Mouse (Mus musculus): ENCODE measurements around the gene Zcchc4. TPM values are rescaled to one million over a fixed set of nuclear protein-coding genes. Genes with fewer than 3 reads are reported as not detected.

The Zcchc4 gene
- polyA plus RNA-seq, 1 experiment from 2014 or later = 3.6 TPM

DNA sequence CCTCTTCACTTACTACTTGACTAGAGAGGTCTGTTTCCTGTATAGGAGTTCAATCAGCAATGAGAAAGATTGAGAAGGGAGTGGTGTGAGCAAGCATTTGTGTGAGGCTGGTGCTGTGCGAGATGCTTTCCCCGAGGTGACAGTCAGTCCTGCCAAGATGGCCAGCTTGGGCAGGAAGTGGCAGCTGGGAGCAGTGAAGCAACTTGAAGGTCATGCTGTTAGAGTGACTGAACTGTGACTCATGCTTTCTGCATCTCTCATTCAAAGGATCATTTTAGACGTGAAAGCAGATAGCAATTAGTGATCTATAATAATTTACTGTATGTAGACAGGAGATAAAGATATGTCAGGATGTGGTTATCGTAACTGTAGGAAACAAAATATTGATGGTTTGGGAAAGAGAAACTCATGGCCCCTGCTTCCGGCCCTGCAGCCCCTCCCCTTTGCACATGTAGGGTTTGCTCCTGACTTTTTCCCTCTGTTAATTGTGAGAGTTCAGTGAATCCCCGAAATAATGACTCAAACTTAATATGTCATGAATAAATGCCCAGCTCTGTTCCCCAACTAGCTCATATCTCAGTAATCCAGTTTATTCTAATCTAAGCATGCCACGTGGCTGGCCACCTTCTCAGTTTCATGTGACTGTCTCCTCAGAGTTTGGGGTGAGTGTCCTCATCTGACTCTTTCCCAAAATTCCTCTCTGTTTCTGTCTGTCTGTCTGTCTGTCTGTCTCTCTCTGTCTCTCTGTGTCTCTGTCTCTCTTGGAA is 11.5 kb downstream of the Zcchc4 start:
- Histone ChIP-seq H3K4me3 (ENCODE audit: low read depth, low read length) (no peak overlapping the region), H3K27ac (ENCODE audit: low read depth) (no peak overlapping the region), H3K4me1 (ENCODE audit: insufficient read depth) (peaks cover 3% of the 10 kb centered on the region), H3K9ac (replicated peaks) (no peak overlapping the region), H3K36me3 (replicated peaks; ENCODE audit: insufficient read depth, low read length) (0 out of 2 replicates have a peak, but pooled peaks cover 2% of the 10 kb centered on the region), H3K9me3 (ENCODE audit: low read length) (no peaks in the 10 kb centered on the region), H3K4me2 (ENCODE audit: low read depth, low read length) (no peak overlapping the region), H3K27me3 (ENCODE audit: insufficient read depth, low read length) (no peaks in the 10 kb centered on the region)
- no peak for ATAC-seq
- TF ChIP-seq CTCF (IDR thresholded peaks at IDR 0.05; ENCODE audit: low read depth) (no peak), EP300 (IDR thresholded peaks at IDR 0.05; ENCODE audit: low read depth) (no peak)
- no peak for DNase-seq
- 49% methylated on average over 7 of the region's 7 CpGs for WGBS (ENCODE audit: insufficient replicate concordance)

- H3K36me3 ChIP-seq (replicated peaks; ENCODE audit: insufficient read depth, low read length) = peaks cover 21% of the 10 kb centered on the region
- H3K4me3 ChIP-seq (ENCODE audit: low read depth, low read length) = no peak overlapping the region
- H3K9ac ChIP-seq (replicated peaks) = no peak overlapping the region
- WGBS (ENCODE audit: insufficient replicate concordance) = 69% methylated on average over 9 of the region's 9 CpGs
- TF ChIP-seq EP300 (IDR thresholded peaks at IDR 0.05; ENCODE audit: low read depth) (no peak), CTCF (IDR thresholded peaks at IDR 0.05; ENCODE audit: low read depth) (no peak)
- DNase-seq = no peak
- no peak for ATAC-seq
- no peaks in the 10 kb centered on the region for H3K27me3 ChIP-seq (ENCODE audit: insufficient read depth, low read length)
- H3K4me2 ChIP-seq (ENCODE audit: low read depth, low read length) = no peak overlapping the region
- no peaks in the 10 kb centered on the region for H3K4me1 ChIP-seq (ENCODE audit: insufficient read depth)
- no peak overlapping the region for H3K27ac ChIP-seq (ENCODE audit: low read depth)
- H3K9me3 ChIP-seq (ENCODE audit: low read length) = no peaks in the 10 kb centered on the region
Observed at GRCm38 (mm10) chr5:52793230-52793629, 18.0 kb downstream of the Zcchc4 start.

- H3K4me2 ChIP-seq (ENCODE audit: low read depth, low read length) = no peak overlapping the region
- WGBS (ENCODE audit: insufficient replicate concordance) = 82% methylated on average over 9 of the region's 9 CpGs
- no peak overlapping the region for H3K9ac ChIP-seq (replicated peaks)
- peaks cover 21% of the 10 kb centered on the region for H3K36me3 ChIP-seq (replicated peaks; ENCODE audit: insufficient read depth, low read length)
- no peak overlapping the region for H3K27ac ChIP-seq (ENCODE audit: low read depth)
- no peak for ATAC-seq
- no peak for DNase-seq
- TF ChIP-seq EP300 (IDR thresholded peaks at IDR 0.05; ENCODE audit: low read depth) = no peak
- no peak for TF ChIP-seq CTCF (IDR thresholded peaks at IDR 0.05; ENCODE audit: low read depth)
- H3K4me1 ChIP-seq (ENCODE audit: insufficient read depth) = no peaks in the 10 kb centered on the region
- no peaks in the 10 kb centered on the region for H3K9me3 ChIP-seq (ENCODE audit: low read length)
- no peak overlapping the region for H3K4me3 ChIP-seq (ENCODE audit: low read depth, low read length)
- H3K27me3 ChIP-seq (ENCODE audit: insufficient read depth, low read length) = no peaks in the 10 kb centered on the region
Observed at GRCm38 (mm10) chr5:52794109-52794508, 18.9 kb downstream of the Zcchc4 start.

GRCm38 (mm10) chr5:52799274-52799985 is 24.2 kb downstream of the Zcchc4 start:
- WGBS (ENCODE audit: insufficient replicate concordance) = 89% methylated on average over 12 of the region's 12 CpGs
- ATAC-seq = no peak
- Histone ChIP-seq H3K4me1 (ENCODE audit: insufficient read depth) (no peaks in the 10 kb centered on the region), H3K27me3 (ENCODE audit: insufficient read depth, low read length) (no peaks in the 10 kb centered on the region), H3K9me3 (ENCODE audit: low read length) (no peaks in the 10 kb centered on the region), H3K4me2 (ENCODE audit: low read depth, low read length) (no peak overlapping the region), H3K9ac (replicated peaks) (no peak overlapping the region), H3K27ac (ENCODE audit: low read depth) (no peak overlapping the region), H3K4me3 (ENCODE audit: low read depth, low read length) (no peak overlapping the region), H3K36me3 (replicated peaks; ENCODE audit: insufficient read depth, low read length) (peaks cover 21% of the 10 kb centered on the region)
- no peak for DNase-seq
- TF ChIP-seq EP300 (IDR thresholded peaks at IDR 0.05; ENCODE audit: low read depth) (no peak), CTCF (IDR thresholded peaks at IDR 0.05; ENCODE audit: low read depth) (no peak)

DNA sequence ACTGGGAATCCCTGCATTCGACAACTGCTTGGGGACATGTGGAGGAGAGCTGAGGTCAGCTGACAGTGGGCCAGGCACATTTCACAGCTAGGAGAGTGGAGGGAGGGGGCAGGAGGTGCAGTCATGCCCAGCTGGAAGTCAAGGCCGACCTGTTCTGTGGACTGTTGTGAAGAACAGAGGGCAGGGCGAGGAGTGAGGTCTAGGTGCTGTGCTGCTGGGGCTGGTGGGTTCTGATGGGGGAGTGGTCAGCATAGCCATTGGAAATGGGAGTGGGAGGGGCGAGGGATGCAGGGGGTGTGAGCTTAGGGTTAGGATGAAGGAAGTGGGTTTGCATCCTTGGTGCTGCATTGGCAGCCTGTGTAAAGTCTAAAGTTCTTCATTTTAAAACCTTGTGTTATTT is 30.6 kb downstream of the Zcchc4 start:
- Histone ChIP-seq H3K27me3 (ENCODE audit: insufficient read depth, low read length) (no peaks in the 10 kb centered on the region), H3K4me3 (ENCODE audit: low read depth, low read length) (no peak overlapping the region), H3K4me2 (ENCODE audit: low read depth, low read length) (no peak overlapping the region), H3K27ac (ENCODE audit: low read depth) (no peak overlapping the region), H3K4me1 (ENCODE audit: insufficient read depth) (no peaks in the 10 kb centered on the region), H3K36me3 (replicated peaks; ENCODE audit: insufficient read depth, low read length) (peaks cover 15% of the 10 kb centered on the region; the same call in 1 of the 2 replicates), H3K9ac (replicated peaks) (no peak overlapping the region), H3K9me3 (ENCODE audit: low read length) (no peaks in the 10 kb centered on the region)
- no peak for ATAC-seq
- no peak for DNase-seq
- 73% methylated on average over 4 of the region's 4 CpGs for WGBS (ENCODE audit: insufficient replicate concordance)
- TF ChIP-seq EP300 (IDR thresholded peaks at IDR 0.05; ENCODE audit: low read depth) = no peak
- TF ChIP-seq CTCF (IDR thresholded peaks at IDR 0.05; ENCODE audit: low read depth) = no peak

DNA sequence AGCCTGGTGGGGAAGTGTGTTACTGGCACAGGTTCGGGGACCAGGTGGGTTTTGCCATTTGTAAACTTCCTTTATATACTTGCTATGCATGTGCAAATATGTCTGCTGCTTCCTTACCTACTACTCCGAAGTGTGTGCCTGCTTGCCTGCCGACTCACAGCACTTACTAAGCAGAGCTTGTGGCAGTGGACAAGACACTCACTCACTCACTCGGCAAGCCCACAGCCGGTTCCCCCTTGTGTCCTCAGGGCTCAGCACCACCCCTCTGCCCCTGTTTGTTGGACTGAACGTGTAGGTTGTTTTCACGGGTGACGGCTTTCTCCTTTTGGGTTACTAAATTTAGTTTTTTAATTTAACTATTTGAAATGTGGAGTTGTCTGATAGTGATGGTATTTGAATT is 31.1 kb downstream of the Zcchc4 start:
- no peaks in the 10 kb centered on the region for H3K27me3 ChIP-seq (ENCODE audit: insufficient read depth, low read length)
- TF ChIP-seq CTCF (IDR thresholded peaks at IDR 0.05; ENCODE audit: low read depth) (no peak), EP300 (IDR thresholded peaks at IDR 0.05; ENCODE audit: low read depth) (no peak)
- DNase-seq (no peak), ATAC-seq (no peak)
- WGBS (ENCODE audit: insufficient replicate concordance) = 78% methylated on average over 8 of the region's 8 CpGs
- H3K9ac ChIP-seq (replicated peaks) = no peak overlapping the region
- H3K9me3 ChIP-seq (ENCODE audit: low read length) = no peaks in the 10 kb centered on the region
- H3K4me2 ChIP-seq (ENCODE audit: low read depth, low read length) = no peak overlapping the region
- peaks cover 15% of the 10 kb centered on the region; the same call in 1 of the 2 replicates for H3K36me3 ChIP-seq (replicated peaks; ENCODE audit: insufficient read depth, low read length)
- H3K4me3 ChIP-seq (ENCODE audit: low read depth, low read length) = no peak overlapping the region
- H3K27ac ChIP-seq (ENCODE audit: low read depth) = no peak overlapping the region
- H3K4me1 ChIP-seq (ENCODE audit: insufficient read depth) = no peaks in the 10 kb centered on the region
